17 mouse cellular contexts compared by ENCODE assay signal in the genomic region with DNA sequence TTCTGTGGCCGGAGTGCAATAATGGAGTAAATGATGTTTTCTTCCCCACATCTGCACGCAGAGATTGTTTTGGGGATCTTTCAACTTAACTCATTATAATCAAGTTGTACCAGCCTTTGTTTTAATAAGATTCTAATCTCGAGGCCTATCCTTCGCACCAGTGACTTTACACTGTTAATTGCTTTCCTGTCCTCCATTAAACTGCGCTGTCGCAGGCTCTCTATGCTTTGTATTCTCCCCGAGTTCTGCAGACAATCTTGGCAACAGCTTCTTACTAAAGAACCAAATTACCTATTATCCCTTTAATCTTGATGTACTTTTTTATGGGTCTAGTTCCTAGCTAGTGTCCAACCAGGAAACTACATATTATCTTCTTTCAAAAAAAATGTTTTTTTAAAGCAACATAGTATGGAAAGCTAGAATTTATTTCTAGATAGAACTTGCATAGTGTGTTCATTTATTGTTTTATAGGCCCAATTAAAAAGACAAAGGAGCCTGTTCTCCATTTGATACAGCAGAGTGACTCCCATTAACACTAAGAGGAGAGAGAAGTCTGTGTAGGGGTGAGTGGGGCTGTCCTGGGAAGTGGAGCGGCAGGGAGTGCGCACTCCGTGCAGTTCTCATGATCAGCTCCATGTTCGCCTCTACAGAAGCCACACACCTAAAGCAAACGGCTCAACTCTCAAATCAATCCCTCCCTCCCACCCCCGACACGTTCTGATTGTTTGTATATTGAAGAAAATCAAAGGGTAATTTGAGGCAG.
DNase-seq lines count a peak whose midpoint lies in the region; ATAC-seq and TF ChIP-seq lines count a peak whose summit lies in the region.
"Had no signal": no experiment of that assay in that cellular context is flagged by ENCODE, and none has a peak within 500 bp of the region (broad histone marks: within the 10 kb centered on the region; RNA-seq: fewer than 3 reads in every experiment).

No protein-coding gene starts in this region.

- no peak overlapping the region for H3K4me3 ChIP-seq in heart, adult 2 months
- no peak overlapping the region for H3K4me3 ChIP-seq in midbrain, embryonic 11.5 days (ENCODE audit: low read depth, low read length)
- H3K4me3 ChIP-seq in midbrain, embryonic 10.5 days: no peak overlapping the region
- H3K4me3 ChIP-seq in embryonic facial prominence, embryonic 10.5 days: no peak overlapping the region
- no peak overlapping the region for H3K4me3 ChIP-seq in intestine, postnatal 0 days (ENCODE audit: low read depth, low read length)
- H3K4me3 ChIP-seq: layer of hippocampus, adult 2 months; midbrain, embryonic 13.5 days; neural tube, embryonic 12.5 days had no signal

- no peaks in the 10 kb centered on the region for H3K79me2 ChIP-seq in heart, adult 2 months (replicated peaks; ENCODE audit: control insufficient read depth, insufficient read depth, low read length)

- no peak overlapping the region for H3K4me2 ChIP-seq in midbrain, embryonic 11.5 days
- H3K4me2 ChIP-seq in intestine, postnatal 0 days (replicated peaks; ENCODE audit: low read depth): no peak overlapping the region
- H3K4me2 ChIP-seq: midbrain, embryonic 13.5 days; neural tube, embryonic 12.5 days had no signal

- no peak for TF ChIP-seq EP300 in heart, adult 2 months (IDR thresholded peaks at IDR 0.05; ENCODE audit: insufficient read depth, low read depth, low read length)

- ATAC-seq in midbrain, embryonic 11.5 days (ENCODE audit: low FRiP score): no peak
- peak; percentile 69 for ATAC-seq in intestine, postnatal 0 days
- ATAC-seq: midbrain, embryonic 13.5 days had no signal

- H3K36me3 ChIP-seq in heart, adult 2 months (ENCODE audit: control insufficient read depth, insufficient read depth, low read length): no peaks in the 10 kb centered on the region
- H3K36me3 ChIP-seq in midbrain, embryonic 11.5 days (ENCODE audit: control insufficient read depth, insufficient read depth, low read length): no peaks in the 10 kb centered on the region
- H3K36me3 ChIP-seq in midbrain, embryonic 10.5 days: no peaks in the 10 kb centered on the region
- H3K36me3 ChIP-seq in embryonic facial prominence, embryonic 10.5 days (replicated peaks): no peaks in the 10 kb centered on the region
- H3K36me3 ChIP-seq in intestine, postnatal 0 days (ENCODE audit: control insufficient read depth, insufficient read depth): no peaks in the 10 kb centered on the region
- H3K36me3 ChIP-seq: midbrain, embryonic 13.5 days; neural tube, embryonic 12.5 days had no signal

- 75% methylated on average over 14 of the region's 14 CpGs for WGBS in heart, adult 2 months
- 64% methylated on average over 14 of the region's 14 CpGs for WGBS in midbrain, embryonic 11.5 days
- 61% methylated on average over 14 of the region's 14 CpGs for WGBS in midbrain, embryonic 10.5 days
- WGBS in embryonic facial prominence, embryonic 10.5 days: 53% methylated on average over 14 of the region's 14 CpGs
- WGBS in intestine, postnatal 0 days: 43% methylated on average over 14 of the region's 14 CpGs

- TF ChIP-seq CTCF in heart, adult 2 months (IDR thresholded peaks at IDR 0.05): no peak
- TF ChIP-seq CTCF in intestine, postnatal 0 days (IDR thresholded peaks at IDR 0.05; ENCODE audit: low read depth): no peak

- no peak overlapping the region for H3K27ac ChIP-seq in heart, adult 2 months
- no peak overlapping the region for H3K27ac ChIP-seq in midbrain, embryonic 11.5 days (ENCODE audit: low read depth, low read length)
- no peak overlapping the region for H3K27ac ChIP-seq in midbrain, embryonic 10.5 days (replicated peaks)
- H3K27ac ChIP-seq in embryonic facial prominence, embryonic 10.5 days (replicated peaks): 0 out of 2 replicates have a peak overlapping the region, but pooled peaks have one; percentile 19
- no peak overlapping the region for H3K27ac ChIP-seq in intestine, postnatal 0 days (ENCODE audit: low read depth, low read length)
- H3K27ac ChIP-seq: layer of hippocampus, adult 2 months; midbrain, embryonic 13.5 days; neural tube, embryonic 12.5 days had no signal

- intact Hi-C loops in heart, adult 2 months (cut with DNase I): no loop called here

- DNase-seq in heart, adult 11 months: peak; percentile 11
- no peak for DNase-seq in heart, adult 2 months
- DNase-seq in midbrain, embryonic 11.5 days (ENCODE audit: low spot score, missing footprints): peak; percentile 73
- no peak for DNase-seq in midbrain, embryonic 10.5 days (ENCODE audit: low spot score)
- DNase-seq in embryonic facial prominence, embryonic 10.5 days (ENCODE audit: low spot score): no peak
- no peak for DNase-seq in adrenal gland, postnatal 25 days
- DNase-seq in frontal cortex, postnatal 25 days (ENCODE audit: low spot score in 2 of 2): no peak
- DNase-seq: B cell, adult 2 months; cerebellum, adult 18-20 months; liver; lung, adult 2 months; lung, postnatal 4 days; thymus, adult 2 months had no signal

- no peaks in the 10 kb centered on the region for H3K4me1 ChIP-seq in heart, adult 2 months (ENCODE audit: control insufficient read depth, insufficient read depth, low read length)
- no peaks in the 10 kb centered on the region for H3K4me1 ChIP-seq in midbrain, embryonic 11.5 days (ENCODE audit: control insufficient read depth, insufficient read depth, low read length)
- H3K4me1 ChIP-seq in midbrain, embryonic 10.5 days: 0 out of 2 replicates have a peak, but pooled peaks cover 3% of the 10 kb centered on the region
- H3K4me1 ChIP-seq in embryonic facial prominence, embryonic 10.5 days: peaks cover 21% of the 10 kb centered on the region
- no peaks in the 10 kb centered on the region for H3K4me1 ChIP-seq in intestine, postnatal 0 days (replicated peaks; ENCODE audit: control insufficient read depth, insufficient read depth, low read length)
- H3K4me1 ChIP-seq: midbrain, embryonic 13.5 days had no signal

- H3K9me3 ChIP-seq in midbrain, embryonic 11.5 days (ENCODE audit: control insufficient read depth, low read length): no peaks in the 10 kb centered on the region
- no peaks in the 10 kb centered on the region for H3K9me3 ChIP-seq in midbrain, embryonic 10.5 days (replicated peaks)
- H3K9me3 ChIP-seq in embryonic facial prominence, embryonic 10.5 days: no peaks in the 10 kb centered on the region
- H3K9me3 ChIP-seq in intestine, postnatal 0 days (ENCODE audit: control insufficient read depth): no peaks in the 10 kb centered on the region
- H3K9me3 ChIP-seq: midbrain, embryonic 13.5 days; neural tube, embryonic 12.5 days had no signal

- no peak for TF ChIP-seq POLR2A in heart, adult 2 months (IDR thresholded peaks at IDR 0.05; ENCODE audit: insufficient read depth, low read depth, low read length)

- H3K27me3 ChIP-seq in heart, adult 2 months (ENCODE audit: control insufficient read depth, insufficient read depth, low read length): no peaks in the 10 kb centered on the region
- no peaks in the 10 kb centered on the region for H3K27me3 ChIP-seq in midbrain, embryonic 11.5 days (ENCODE audit: control insufficient read depth, insufficient read depth, low read length)
- peaks cover 4% of the 10 kb centered on the region; the same call in 1 of the 2 replicates for H3K27me3 ChIP-seq in midbrain, embryonic 10.5 days (ENCODE audit: low read depth, poor library complexity, severe bottlenecking)
- no peaks in the 10 kb centered on the region; the same call in 1 of the 2 replicates for H3K27me3 ChIP-seq in embryonic facial prominence, embryonic 10.5 days (replicated peaks; ENCODE audit: low read depth, poor library complexity, severe bottlenecking)
- H3K27me3 ChIP-seq in intestine, postnatal 0 days (replicated peaks; ENCODE audit: control insufficient read depth, insufficient read depth, low read length): no peaks in the 10 kb centered on the region
- H3K27me3 ChIP-seq: midbrain, embryonic 13.5 days; neural tube, embryonic 12.5 days had no signal

- no peak overlapping the region for H3K9ac ChIP-seq in heart, adult 2 months (ENCODE audit: low read depth, low read length)
- H3K9ac ChIP-seq in midbrain, embryonic 11.5 days (ENCODE audit: low read length): no peak overlapping the region
- no peak overlapping the region for H3K9ac ChIP-seq in intestine, postnatal 0 days (ENCODE audit: low read depth, low read length)
- H3K9ac ChIP-seq: midbrain, embryonic 13.5 days; neural tube, embryonic 12.5 days had no signal

Comparison
In these comparisons a context has a peak if more than half of its experiments do, and no peak if none do; other contexts are left out.
1. DNase-seq: peak in heart, adult 11 months (single experiment) and midbrain, embryonic 11.5 days (single experiment); none in heart, adult 2 months (0 of 2), midbrain, embryonic 10.5 days (single experiment), embryonic facial prominence, embryonic 10.5 days (single experiment), adrenal gland, postnatal 25 days (single experiment) and frontal cortex, postnatal 25 days (0 of 2).